Mouse (Mus musculus) liver, embryonic 13.5 days (tissue): ENCODE results near the gene Fam160a2. TPM values are rescaled to one million over a fixed set of nuclear protein-coding genes. Genes with fewer than 3 reads are reported as not detected.

Experiments
- ATAC-seq: fragments of 200-750 bp; cut with Nextera tagmentation; 2 replicates; pipeline ENCODE4 v1.8.0; 2017; ENCODE audit warnings: low read depth, mild to moderate bottlenecking, moderate number of reproducible peaks, moderate library complexity
- DNase-seq: peaks from one replicate; pipeline ENCODE4 v3.0.0; 2022
- H3K27ac ChIP-seq: fragments of 300-500 bp; sonication (generic); 2 replicates; pipeline ENCODE4 v1.5.1; 2015; ENCODE audit warnings: moderate library complexity, mild to moderate bottlenecking, inconsistent platforms
- H3K27me3 ChIP-seq: fragments of 300-500 bp; sonication (generic); 2 replicates; pipeline ENCODE4 v1.6.1; 2015; ENCODE audit warnings: mild to moderate bottlenecking, inconsistent platforms
- H3K36me3 ChIP-seq: fragments of 300-500 bp; sonication (generic); 2 replicates; pipeline ENCODE4 v1.6.1; 2015; ENCODE audit warnings: mild to moderate bottlenecking, inconsistent platforms
- H3K4me1 ChIP-seq: fragments of 300-500 bp; sonication (generic); replicated peaks from 2 replicates; pipeline ENCODE4 v1.6.1; 2015; ENCODE audit warnings: inconsistent platforms
- H3K4me2 ChIP-seq: fragments of 300-500 bp; sonication (generic); 2 replicates; pipeline ENCODE4 v1.6.1; 2015; ENCODE audit warnings: inconsistent platforms, mild to moderate bottlenecking, moderate library complexity
- H3K4me3 ChIP-seq: fragments of 300-500 bp; sonication (generic); replicated peaks from 2 replicates; pipeline ENCODE4 v1.5.1; 2015; ENCODE audit warnings: mild to moderate bottlenecking, inconsistent platforms
- H3K9ac ChIP-seq: fragments of 300-500 bp; sonication (generic); 2 replicates; pipeline ENCODE4 v1.6.1; 2015; ENCODE audit warnings: mild to moderate bottlenecking, inconsistent platforms
- H3K9me3 ChIP-seq: fragments of 300-500 bp; sonication (generic); replicated peaks from 2 replicates; pipeline ENCODE4 v1.6.1; 2016; ENCODE audit warnings: inconsistent platforms
- WGBS: fragments of 180-500 bp; shearing (Covaris S2); methylation state at CpG from one replicate; pipeline ENCODE4 v1.1.7; 2015; ENCODE audit not compliant: insufficient replicate concordance; 5-methylcytosine and 5-hydroxymethylcytosine counted together
- polyA plus RNA-seq: library from polyadenylated mRNA; unstranded; fragments of >200 nt; fragmentation: Nextera tagmentation; extraction: Ambion mirVana; gene quantifications from 2 replicates; pipeline ENCODE4 v1.2.1, GENCODE M21; 2015

Gene Fam160a2
- 11.6 and 12.7 TPM in 2 replicates for polyA plus RNA-seq

DNA sequence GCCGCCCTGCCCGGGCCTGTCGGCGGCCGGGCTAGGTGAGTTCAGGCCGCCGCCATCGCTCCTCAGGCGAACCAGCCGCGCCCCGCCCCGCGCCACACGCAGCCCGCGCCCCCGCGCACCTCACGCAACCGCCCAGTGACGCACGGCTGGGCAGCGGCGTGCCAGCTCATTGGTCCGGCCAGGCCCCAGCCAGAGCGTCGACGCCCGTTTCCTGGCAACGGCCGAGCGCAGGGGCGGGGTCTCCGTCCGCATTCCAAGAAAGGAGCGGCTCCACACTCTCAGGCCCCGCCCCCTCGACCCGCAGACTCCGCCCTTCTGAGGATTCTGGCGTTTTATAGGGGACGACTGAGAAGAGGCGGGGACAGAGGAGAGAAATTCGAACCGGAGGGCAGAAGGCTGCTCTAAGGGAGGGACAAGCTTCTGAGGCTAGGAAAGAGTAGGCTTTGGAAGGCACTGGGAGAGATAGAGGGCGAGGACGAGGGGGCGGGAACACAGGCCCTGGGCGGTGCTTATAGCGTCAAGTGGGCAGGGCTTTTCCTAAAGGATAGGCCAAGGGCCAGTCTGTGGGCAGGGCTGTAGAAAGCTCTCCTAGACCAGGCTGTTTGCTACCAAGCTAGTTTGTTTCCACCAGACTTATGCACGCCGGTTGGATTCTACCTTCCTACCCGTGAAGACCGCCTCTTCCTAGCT, at the start of gene Fam160a2:
Gene Fam160a2, minus strand, starts transcription at position 120 of the 690 bp plus-strand sequence.
- peak; percentile 96 for ATAC-seq
- Histone ChIP-seq H3K27me3 (no peaks in the 10 kb centered on the region), H3K27ac (peak within 1 kb of the TSS; percentile 91), H3K4me3 (peak within 1 kb of the TSS; percentile 89), H3K36me3 (no peaks in the 10 kb centered on the region), H3K4me1 (peaks cover 31% of the 10 kb centered on the region), H3K9me3 (no peaks in the 10 kb centered on the region), H3K4me2 (peak within 1 kb of the TSS; percentile 90), H3K9ac (peak within 1 kb of the TSS; percentile 88)
- under 1% methylated on average over 54 of the region's 55 CpGs for WGBS
- DNase-seq: peak; percentile 99

DNA sequence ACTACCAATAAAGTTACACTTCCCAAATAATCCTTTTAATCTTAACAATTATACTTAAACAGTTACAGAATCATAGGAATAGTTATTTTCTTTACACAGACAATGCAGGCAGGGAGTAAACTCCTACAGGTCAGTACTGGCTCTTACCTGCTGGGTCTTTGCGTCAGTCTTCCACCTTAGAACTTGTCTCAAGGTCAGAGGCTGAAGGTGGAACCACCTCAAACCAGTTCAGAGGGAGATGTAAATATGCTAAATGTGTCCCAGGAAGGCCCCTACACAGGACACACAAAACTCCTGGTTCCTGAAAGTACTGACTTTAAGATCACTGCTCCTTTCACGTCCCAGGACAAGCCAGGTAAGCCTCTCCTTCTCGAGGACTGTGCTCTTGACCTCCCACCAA, 45.2 kb upstream of the Fam160a2 start:
- no peak overlapping the region for H3K4me3 ChIP-seq
- H3K36me3 ChIP-seq: no peaks in the 10 kb centered on the region
- DNase-seq (no peak), ATAC-seq (no peak)
- H3K4me2 ChIP-seq: no peak overlapping the region
- H3K9ac ChIP-seq: no peak overlapping the region
- 45% methylated on average over 3 of the region's 3 CpGs for WGBS
- H3K27me3 ChIP-seq: no peaks in the 10 kb centered on the region
- no peaks in the 10 kb centered on the region for H3K4me1 ChIP-seq
- no peak overlapping the region for H3K27ac ChIP-seq
- no peaks in the 10 kb centered on the region for H3K9me3 ChIP-seq

DNA sequence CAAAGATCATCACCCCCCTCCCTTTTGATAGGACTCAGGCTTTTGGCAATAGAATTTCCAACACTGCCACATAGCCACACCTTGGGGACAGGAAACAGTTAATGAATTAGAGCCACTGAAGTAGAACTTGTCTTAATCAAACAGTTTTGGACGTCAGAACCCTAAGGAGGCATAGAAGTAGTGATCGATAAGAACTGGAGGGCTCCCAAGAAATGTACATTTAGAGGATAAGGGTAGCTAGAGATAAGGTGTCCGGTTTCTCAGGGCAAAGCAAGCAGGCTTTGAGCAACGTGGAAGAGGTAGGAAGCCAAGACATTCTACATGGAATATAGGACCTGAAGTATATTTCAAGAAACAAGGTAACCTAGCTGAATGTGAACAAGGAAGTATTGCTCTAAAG, 41.6 kb upstream of the Fam160a2 start:
- H3K4me2 ChIP-seq: no peak overlapping the region
- ATAC-seq (no peak), DNase-seq (no peak)
- H3K36me3 ChIP-seq: no peaks in the 10 kb centered on the region
- no peaks in the 10 kb centered on the region for H3K27me3 ChIP-seq
- no peak overlapping the region for H3K4me3 ChIP-seq
- no peak overlapping the region for H3K9ac ChIP-seq
- WGBS: 36% methylated on average over 4 of the region's 4 CpGs
- no peak overlapping the region for H3K27ac ChIP-seq
- H3K9me3 ChIP-seq: no peaks in the 10 kb centered on the region
- no peaks in the 10 kb centered on the region for H3K4me1 ChIP-seq

DNA sequence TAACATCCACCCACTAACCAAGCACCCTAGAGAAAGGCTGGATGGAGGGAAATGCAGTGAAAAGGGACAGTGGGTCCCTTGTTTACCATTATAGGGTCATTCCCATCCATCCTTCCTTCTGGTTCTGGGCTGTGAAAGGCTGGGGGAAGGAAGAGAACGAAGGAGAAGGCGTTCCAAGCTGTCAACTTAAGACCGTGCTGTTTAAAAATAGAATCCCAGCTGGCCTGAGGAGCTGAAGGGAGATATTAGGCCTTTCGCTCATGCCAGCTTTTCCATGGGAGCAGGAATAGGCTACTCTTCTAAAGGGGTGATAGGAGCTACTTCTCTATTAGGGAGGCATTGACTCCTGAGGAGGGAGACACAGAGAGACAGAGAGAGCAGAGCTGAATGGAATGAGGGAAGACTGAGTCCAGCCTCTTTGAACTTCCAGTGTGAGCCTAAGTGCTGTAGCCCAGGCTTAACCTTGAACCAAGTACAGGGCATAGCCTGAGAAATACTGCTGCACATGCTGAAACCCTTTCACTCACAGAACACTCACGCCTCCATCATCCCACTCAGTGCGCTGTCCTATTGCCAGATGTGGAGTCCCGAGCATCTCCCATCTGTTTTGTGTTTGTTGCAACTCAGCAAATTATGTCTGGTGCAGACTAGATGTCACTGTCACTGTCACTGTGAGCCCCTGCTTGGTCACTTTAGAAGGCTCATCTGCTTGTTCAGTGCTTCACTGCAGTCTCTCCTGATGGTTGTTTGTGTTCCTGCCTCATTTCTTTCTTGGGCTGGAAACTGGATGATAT, 38.3 kb upstream of the Fam160a2 start:
- no peaks in the 10 kb centered on the region for H3K27me3 ChIP-seq
- H3K4me3 ChIP-seq: no peak overlapping the region
- no peaks in the 10 kb centered on the region for H3K36me3 ChIP-seq
- DNase-seq: no peak
- no peak overlapping the region for H3K27ac ChIP-seq
- H3K9me3 ChIP-seq: peaks cover 3% of the 10 kb centered on the region; the same call in 1 of the 2 replicates
- H3K4me2 ChIP-seq: no peak overlapping the region
- H3K9ac ChIP-seq: no peak overlapping the region
- ATAC-seq: no peak
- WGBS: 62% methylated on average over 7 of the region's 7 CpGs
- no peaks in the 10 kb centered on the region for H3K4me1 ChIP-seq

DNA sequence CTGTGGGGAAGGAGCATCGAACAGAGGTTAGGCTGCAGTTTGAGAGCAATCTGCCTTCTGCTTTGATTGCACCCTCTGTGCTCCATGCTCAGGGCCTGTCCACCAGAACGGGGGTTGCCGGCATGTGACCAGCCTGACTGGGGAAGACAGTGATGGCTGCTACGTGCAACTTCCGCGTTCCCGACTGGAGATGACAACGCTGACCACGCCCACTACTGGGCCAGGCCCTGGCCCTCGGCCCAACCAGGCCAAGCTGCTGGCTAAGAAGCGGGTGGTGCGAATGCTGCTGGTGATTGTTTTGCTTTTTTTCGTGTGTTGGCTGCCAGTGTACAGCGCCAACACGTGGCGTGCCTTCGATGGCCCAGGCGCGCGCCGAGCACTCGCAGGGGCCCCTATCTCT, 34.9 kb upstream of the Fam160a2 start:
- no peaks in the 10 kb centered on the region for H3K4me1 ChIP-seq
- H3K4me3 ChIP-seq: no peak overlapping the region
- H3K9me3 ChIP-seq: peaks cover 3% of the 10 kb centered on the region; the same call in 1 of the 2 replicates
- no peaks in the 10 kb centered on the region for H3K36me3 ChIP-seq
- 62% methylated on average over 22 of the region's 22 CpGs for WGBS
- no peaks in the 10 kb centered on the region for H3K27me3 ChIP-seq
- no peak overlapping the region for H3K4me2 ChIP-seq
- H3K9ac ChIP-seq: no peak overlapping the region
- DNase-seq: no peak
- ATAC-seq: no peak
- H3K27ac ChIP-seq: no peak overlapping the region

DNA sequence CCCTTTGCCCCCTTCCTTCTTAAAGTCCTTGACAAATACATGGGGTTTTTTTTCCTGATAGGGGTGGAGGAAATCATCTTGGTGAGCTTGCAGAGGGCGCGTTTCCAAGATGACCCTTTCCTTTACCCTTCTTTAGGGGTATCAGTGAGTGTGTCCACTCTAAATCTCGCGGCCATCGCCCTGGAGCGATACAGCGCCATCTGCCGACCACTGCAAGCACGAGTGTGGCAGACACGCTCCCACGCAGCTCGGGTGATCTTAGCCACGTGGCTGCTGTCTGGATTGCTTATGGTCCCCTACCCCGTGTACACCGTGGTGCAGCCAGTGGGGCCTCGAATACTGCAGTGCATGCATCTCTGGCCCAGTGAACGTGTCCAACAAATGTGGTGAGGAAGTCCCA, 34.0 kb upstream of the Fam160a2 start:
- H3K9ac ChIP-seq: no peak overlapping the region
- 63% methylated on average over 17 of the region's 17 CpGs for WGBS
- H3K4me2 ChIP-seq: no peak overlapping the region
- no peaks in the 10 kb centered on the region for H3K36me3 ChIP-seq
- H3K27me3 ChIP-seq: no peaks in the 10 kb centered on the region
- no peaks in the 10 kb centered on the region for H3K4me1 ChIP-seq
- H3K27ac ChIP-seq: no peak overlapping the region
- DNase-seq: no peak
- H3K9me3 ChIP-seq: peaks cover 3% of the 10 kb centered on the region; the same call in 1 of the 2 replicates
- no peak for ATAC-seq
- no peak overlapping the region for H3K4me3 ChIP-seq

DNA sequence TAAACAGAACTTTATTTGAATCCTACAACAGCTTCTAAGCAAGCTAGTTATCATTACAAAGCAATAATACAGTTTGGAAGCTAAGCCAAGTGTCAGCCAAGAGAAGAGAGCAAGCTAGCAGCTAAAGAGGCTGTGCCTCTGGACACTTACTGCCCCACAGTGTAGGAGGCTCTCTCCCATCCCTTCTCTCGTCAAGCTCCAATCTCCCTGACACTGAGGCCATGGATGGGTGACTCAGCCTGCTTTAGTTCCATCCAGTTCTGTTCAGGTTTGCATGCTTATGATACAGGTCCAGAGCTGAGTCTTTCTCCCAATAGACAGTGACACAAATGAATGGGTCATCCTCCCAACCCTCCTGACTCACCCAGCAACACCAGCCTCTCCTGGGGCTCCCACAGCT, 32.2 kb upstream of the Fam160a2 start:
- Histone ChIP-seq H3K4me2 (no peak overlapping the region), H3K4me3 (no peak overlapping the region), H3K9me3 (peaks cover 3% of the 10 kb centered on the region; the same call in 1 of the 2 replicates), H3K9ac (no peak overlapping the region), H3K27me3 (peaks cover 13% of the 10 kb centered on the region), H3K36me3 (no peaks in the 10 kb centered on the region), H3K4me1 (no peaks in the 10 kb centered on the region), H3K27ac (no peak overlapping the region)
- 45% methylated on average over 1 of the region's 1 CpGs for WGBS
- ATAC-seq (no peak), DNase-seq (no peak)

DNA sequence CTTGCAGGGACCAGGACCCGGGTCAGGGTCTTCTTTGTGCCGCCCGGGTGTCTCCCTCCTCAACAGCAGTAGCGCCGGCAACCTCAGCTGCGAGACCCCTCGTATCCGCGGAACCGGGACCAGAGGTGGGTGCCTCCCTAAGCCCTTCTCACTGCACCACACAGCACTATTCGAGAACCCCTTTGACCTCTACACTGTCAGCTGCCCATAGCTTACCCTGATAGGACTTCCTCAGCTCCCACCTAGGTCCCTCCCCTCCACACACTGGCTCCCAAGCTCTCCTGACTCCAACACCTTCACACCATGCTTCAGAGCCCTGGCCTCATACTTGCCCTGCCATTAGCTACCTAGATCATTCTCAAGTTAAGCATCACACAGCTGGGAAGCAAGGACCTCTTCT, 26.2 kb upstream of the Fam160a2 start:
- Histone ChIP-seq H3K4me2 (peak overlapping the region; percentile 26; the same call in 1 of the 2 replicates), H3K36me3 (no peaks in the 10 kb centered on the region), H3K4me1 (no peaks in the 10 kb centered on the region), H3K4me3 (no peak overlapping the region), H3K27ac (no peak overlapping the region), H3K9ac (no peak overlapping the region), H3K9me3 (no peaks in the 10 kb centered on the region), H3K27me3 (peaks cover 51% of the 10 kb centered on the region)
- 5% methylated on average over 11 of the region's 11 CpGs for WGBS
- DNase-seq (no peak), ATAC-seq (no peak)

DNA sequence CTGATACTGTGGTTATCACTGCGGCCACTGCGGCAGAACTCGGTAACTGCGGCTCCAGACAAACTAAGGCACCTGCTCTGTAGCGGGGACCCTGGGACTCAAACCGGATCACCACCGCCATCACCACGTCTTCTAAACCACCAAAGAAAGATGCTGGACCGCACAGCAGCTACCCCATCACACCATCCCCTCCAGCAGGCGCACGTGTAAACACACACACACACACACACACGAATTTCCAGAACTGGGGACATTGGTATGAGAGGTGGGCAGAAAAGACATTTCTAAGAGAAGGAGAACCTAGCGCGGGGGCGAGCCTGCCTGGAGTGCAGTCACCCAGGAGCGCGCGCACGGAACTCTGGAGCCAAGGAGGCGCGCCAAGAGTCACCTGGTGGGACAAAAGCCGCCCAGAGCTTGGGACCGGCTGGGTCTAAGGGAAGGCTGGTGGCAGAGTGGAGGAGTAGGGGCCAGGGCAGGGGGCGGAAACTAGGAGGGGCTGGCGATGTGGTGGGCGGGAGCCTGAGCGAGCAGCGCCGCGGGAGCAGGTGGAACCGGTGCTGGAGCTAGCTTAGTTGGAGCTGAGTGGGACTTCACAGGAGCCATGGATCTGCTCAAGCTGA, 25.7 kb upstream of the Fam160a2 start, which contains the start of gene Cckbr:
Gene Cckbr, plus strand, starts transcription at position 308 of the 620 bp plus-strand sequence.
- 4% methylated on average over 31 of the region's 31 CpGs for WGBS
- peaks cover 51% of the 10 kb centered on the region for H3K27me3 ChIP-seq
- H3K9ac ChIP-seq: no peak within 1 kb of the TSS
- H3K9me3 ChIP-seq: no peaks in the 10 kb centered on the region
- no peaks in the 10 kb centered on the region for H3K4me1 ChIP-seq
- no peaks in the 10 kb centered on the region for H3K36me3 ChIP-seq
- no peak for DNase-seq
- no peak within 1 kb of the TSS for H3K27ac ChIP-seq
- H3K4me2 ChIP-seq: peak within 1 kb of the TSS; percentile 26; the same call in 1 of the 2 replicates
- no peak for ATAC-seq
- H3K4me3 ChIP-seq: no peak within 1 kb of the TSS

DNA sequence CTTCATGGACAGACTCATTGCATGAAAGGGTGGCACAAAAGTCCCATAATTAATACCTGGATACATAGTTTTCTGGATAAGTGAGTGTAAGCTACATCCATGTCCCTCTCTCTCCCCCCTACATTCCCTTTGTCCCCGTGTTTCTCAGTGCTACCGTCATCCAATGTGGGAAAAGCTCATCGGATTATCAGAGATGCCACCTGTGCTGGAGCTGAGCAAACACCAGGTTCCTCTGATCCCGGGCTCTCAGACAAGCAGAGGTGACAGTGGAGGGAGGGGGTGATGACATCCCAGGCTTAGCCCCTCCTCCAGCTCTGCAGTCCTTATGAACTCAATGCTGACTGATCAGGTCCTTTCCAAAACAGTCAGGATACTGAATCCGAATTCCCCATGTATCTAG, 24.5 kb upstream of the Fam160a2 start:
- no peak overlapping the region for H3K9ac ChIP-seq
- H3K9me3 ChIP-seq: no peaks in the 10 kb centered on the region
- H3K4me3 ChIP-seq: no peak overlapping the region
- WGBS: 14% methylated on average over 5 of the region's 5 CpGs
- H3K4me2 ChIP-seq: no peak overlapping the region
- DNase-seq (no peak), ATAC-seq (no peak)
- H3K27me3 ChIP-seq: peaks cover 51% of the 10 kb centered on the region
- no peak overlapping the region for H3K27ac ChIP-seq
- no peaks in the 10 kb centered on the region for H3K36me3 ChIP-seq
- H3K4me1 ChIP-seq: no peaks in the 10 kb centered on the region

DNA sequence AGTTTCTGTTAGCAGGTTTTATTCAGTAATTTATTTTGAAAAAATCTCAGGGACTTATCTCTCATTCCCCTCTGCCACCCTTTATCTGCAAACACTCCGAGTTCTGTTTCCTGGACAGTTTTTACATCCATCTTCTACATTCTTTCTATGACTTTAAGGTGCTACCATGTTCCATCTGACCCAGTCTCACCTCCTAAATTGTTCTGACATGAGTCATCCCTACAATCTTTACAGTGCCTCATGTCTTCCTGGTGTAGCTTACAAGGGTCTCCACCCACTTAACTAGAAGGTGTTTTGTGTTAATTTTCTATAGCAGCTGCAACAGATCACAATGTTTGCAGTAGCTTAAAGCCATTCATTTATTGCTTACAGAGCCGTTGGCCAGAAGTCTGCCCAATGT, 21.0 kb upstream of the Fam160a2 start:
- H3K4me2 ChIP-seq: no peak overlapping the region
- H3K4me1 ChIP-seq: no peaks in the 10 kb centered on the region
- no peak overlapping the region for H3K4me3 ChIP-seq
- H3K36me3 ChIP-seq: no peaks in the 10 kb centered on the region
- H3K9ac ChIP-seq: no peak overlapping the region
- no peak overlapping the region for H3K27ac ChIP-seq
- no peak for ATAC-seq
- 28% methylated on average over 2 of the region's 2 CpGs for WGBS
- DNase-seq: no peak
- peaks cover 26% of the 10 kb centered on the region for H3K27me3 ChIP-seq
- no peaks in the 10 kb centered on the region for H3K9me3 ChIP-seq
